Mouse (Mus musculus): ENCODE results near the gene Plekha1. TPM values are rescaled to one million over a fixed set of nuclear protein-coding genes. Genes with fewer than 3 reads are reported as not detected.

The Plekha1 gene
- polyA plus RNA-seq, 1 experiment from 2014 or later: 56.2 TPM

- peaks cover 43% of the 10 kb centered on the region for H3K4me1 ChIP-seq (replicated peaks)
Measured at GRCm38 (mm10) chr7:130959868-130960267, 94.3 kb downstream of the Plekha1 start.

GRCm38 (mm10) chr7:130961429-130961828, 95.9 kb downstream of the Plekha1 start:
- peaks cover 59% of the 10 kb centered on the region for H3K4me1 ChIP-seq (replicated peaks)
- H3K27ac ChIP-seq (ENCODE audit: poor library complexity, severe bottlenecking): no peak overlapping the region; the same call in 1 of the 2 replicates
- H3K27me3 ChIP-seq (replicated peaks): no peaks in the 10 kb centered on the region
- H3K9ac ChIP-seq: no peak overlapping the region
- H3K4me3 ChIP-seq: no peak overlapping the region
- H3K9me3 ChIP-seq (replicated peaks): no peaks in the 10 kb centered on the region
- 74% methylated on average over 6 of the region's 6 CpGs for WGBS
- no peaks in the 10 kb centered on the region for H3K36me3 ChIP-seq
- no peak overlapping the region for H3K4me2 ChIP-seq
- no peak for ATAC-seq (ENCODE audit: insufficient number of reproducible peaks, low FRiP score)

More at GRCm38 (mm10) chr7:130959868-130960267, 94.3 kb downstream of the Plekha1 start:
- Histone ChIP-seq H3K27me3 (replicated peaks) (no peaks in the 10 kb centered on the region), H3K4me3 (no peak overlapping the region), H3K27ac (ENCODE audit: poor library complexity, severe bottlenecking) (peak overlapping the region; percentile 16; the same call in 1 of the 2 replicates), H3K36me3 (peaks cover 3% of the 10 kb centered on the region; the same call in 1 of the 2 replicates), H3K4me2 (peak overlapping the region; percentile 14; the same call in 1 of the 2 replicates), H3K9me3 (replicated peaks) (no peaks in the 10 kb centered on the region), H3K9ac (no peak overlapping the region)
- WGBS: 19% methylated on average over 7 of the region's 7 CpGs
- ATAC-seq (ENCODE audit: insufficient number of reproducible peaks, low FRiP score): no peak

Small RNAs within 50 kb of the gene (microRNA-seq; reads per million reads assigned to microRNA genes)
- 0.71 reads per million for gene Mir7061

Other genes with a start within 250 kb of the Plekha1 start
- gene Btbd16, start 91.7 kb upstream of the Plekha1 start, polyA plus RNA-seq (2016; fragmentation: Nextera tagmentation; extraction: Ambion mirVana): 0.15 and 0.18 TPM in 2 replicates
- gene Htra1, start 70.4 kb downstream of the Plekha1 start, polyA plus RNA-seq (2016; fragmentation: Nextera tagmentation; extraction: Ambion mirVana): 72.8 and 75.2 TPM in 2 replicates
- gene Dmbt1, start 166.3 kb downstream of the Plekha1 start, polyA plus RNA-seq (2016; fragmentation: Nextera tagmentation; extraction: Ambion mirVana): 0.37 TPM in 1 of 2 replicates, not detected in the other